Mouse (Mus musculus) liver, embryonic 11.5 days (tissue): ENCODE results near the gene Tbc1d4. TPM values are rescaled to one million over a fixed set of nuclear protein-coding genes. Genes with fewer than 3 reads are reported as not detected.

Experiments
- ATAC-seq: fragments of 200-750 bp; cut with Nextera tagmentation; replicated peaks from 2 replicates; pipeline ENCODE4 v1.8.0; 2017; ENCODE audit warnings: moderate number of reproducible peaks, mild to moderate bottlenecking, moderate TSS enrichment, moderate library complexity; ENCODE audit not compliant: low FRiP score
- DNase-seq: peaks from one replicate; pipeline ENCODE4 v3.0.0-alpha.2; 2017; ENCODE audit warnings: low spot score
- H3K27ac ChIP-seq: fragments of 300-500 bp; sonication (generic); 2 replicates; pipeline ENCODE4 v1.5.1; 2014; ENCODE audit warnings: mild to moderate bottlenecking, low read depth, low read length, control low read depth
- H3K27me3 ChIP-seq: fragments of 300-500 bp; sonication (generic); replicated peaks from 2 replicates; pipeline ENCODE4 v1.6.1; 2014; ENCODE audit warnings: low read length, mixed read lengths; ENCODE audit not compliant: control insufficient read depth, insufficient read depth
- H3K36me3 ChIP-seq: fragments of 300-500 bp; sonication (generic); 2 replicates; pipeline ENCODE4 v1.6.1; 2014; ENCODE audit warnings: mild to moderate bottlenecking, low read length, moderate library complexity, mixed read lengths; ENCODE audit not compliant: control insufficient read depth, insufficient read depth
- H3K4me1 ChIP-seq: fragments of 300-500 bp; sonication (generic); replicated peaks from 2 replicates; pipeline ENCODE4 v1.6.1; 2014; ENCODE audit warnings: low read length, mixed read lengths; ENCODE audit not compliant: control insufficient read depth, insufficient read depth
- H3K4me2 ChIP-seq: fragments of 300-500 bp; sonication (generic); 2 replicates; pipeline ENCODE4 v1.6.1; 2014; ENCODE audit warnings: mild to moderate bottlenecking, control low read depth, moderate library complexity
- H3K4me3 ChIP-seq: fragments of 300-500 bp; sonication (generic); 2 replicates; pipeline ENCODE4 v1.5.1; 2014; ENCODE audit warnings: low read depth, low read length, control low read depth
- H3K9ac ChIP-seq: fragments of 300-500 bp; sonication (generic); 2 replicates; pipeline ENCODE4 v1.6.1; 2014; ENCODE audit warnings: low read depth, low read length, control low read depth
- H3K9me3 ChIP-seq: fragments of 300-500 bp; sonication (generic); 2 replicates; pipeline ENCODE4 v1.6.1; 2016; ENCODE audit warnings: low read length, inconsistent platforms, mixed read lengths; ENCODE audit not compliant: control insufficient read depth
- WGBS: fragments of 180-500 bp; shearing (Covaris S2); extraction: QIAGEN DNeasy Blood & Tissue Kit; methylation state at CpG from one replicate; pipeline ENCODE4 v1.1.7; 2014; 5-methylcytosine and 5-hydroxymethylcytosine counted together
- polyA plus RNA-seq: library from polyadenylated mRNA; unstranded; fragments of >200 nt; fragmentation: Nextera tagmentation; extraction: Ambion mirVana; gene quantifications from 2 replicates; pipeline ENCODE4 v1.2.1, GENCODE M21; 2014

Tbc1d4 gene
- polyA plus RNA-seq, 1 experiment from 2014 or later, result 4.0 TPM

- H3K4me1 ChIP-seq, result no peaks in the 10 kb centered on the region
- H3K36me3 ChIP-seq, result no peaks in the 10 kb centered on the region
- H3K4me2 ChIP-seq, result no peak overlapping the region
- H3K9me3 ChIP-seq, result no peaks in the 10 kb centered on the region
- H3K27ac ChIP-seq, result no peak overlapping the region
- no peak for DNase-seq
- no peak for ATAC-seq
- H3K27me3 ChIP-seq, result no peaks in the 10 kb centered on the region
- WGBS, result 69% methylated on average over 4 of the region's 4 CpGs
- no peak overlapping the region for H3K4me3 ChIP-seq
- no peak overlapping the region for H3K9ac ChIP-seq
Measured at GRCm38 (mm10) chr14:101515271-101515670, 93.7 kb downstream of the Tbc1d4 start.

GRCm38 (mm10) chr14:101514557-101514971, 94.4 kb downstream of the Tbc1d4 start:
- H3K9ac ChIP-seq, result no peak overlapping the region
- no peak overlapping the region for H3K27ac ChIP-seq
- H3K27me3 ChIP-seq, result no peaks in the 10 kb centered on the region
- DNase-seq (no peak), ATAC-seq (no peak)
- no peaks in the 10 kb centered on the region for H3K4me1 ChIP-seq
- no peak overlapping the region for H3K4me2 ChIP-seq
- H3K36me3 ChIP-seq, result no peaks in the 10 kb centered on the region
- no peaks in the 10 kb centered on the region for H3K9me3 ChIP-seq
- 68% methylated on average over 5 of the region's 5 CpGs for WGBS
- no peak overlapping the region for H3K4me3 ChIP-seq

- no peak for DNase-seq
- ATAC-seq, result no peak
- Histone ChIP-seq H3K9ac (no peak overlapping the region), H3K36me3 (no peaks in the 10 kb centered on the region), H3K9me3 (no peaks in the 10 kb centered on the region), H3K4me1 (no peaks in the 10 kb centered on the region), H3K27ac (no peak overlapping the region), H3K4me2 (no peak overlapping the region), H3K27me3 (no peaks in the 10 kb centered on the region), H3K4me3 (no peak overlapping the region)
- 82% methylated on average over 11 of the region's 11 CpGs for WGBS
Measured at GRCm38 (mm10) chr14:101513163-101513562, 95.8 kb downstream of the Tbc1d4 start.

GRCm38 (mm10) chr14:101511410-101511809, 97.6 kb downstream of the Tbc1d4 start:
- Histone ChIP-seq H3K36me3 (no peaks in the 10 kb centered on the region), H3K4me3 (no peak overlapping the region), H3K27me3 (no peaks in the 10 kb centered on the region), H3K27ac (no peak overlapping the region), H3K9ac (no peak overlapping the region), H3K4me2 (no peak overlapping the region), H3K4me1 (no peaks in the 10 kb centered on the region), H3K9me3 (no peaks in the 10 kb centered on the region)
- WGBS, result 63% methylated on average over 8 of the region's 8 CpGs
- no peak for DNase-seq
- ATAC-seq, result no peak

GRCm38 (mm10) chr14:101510540-101511313, 98.3 kb downstream of the Tbc1d4 start:
- Histone ChIP-seq H3K36me3 (no peaks in the 10 kb centered on the region), H3K4me2 (no peak overlapping the region)

GRCm38 (mm10) chr14:101509759-101510158, 99.2 kb downstream of the Tbc1d4 start:
- no peaks in the 10 kb centered on the region for H3K27me3 ChIP-seq
- H3K4me2 ChIP-seq, result no peak overlapping the region
- DNase-seq (no peak), ATAC-seq (no peak)
- H3K9me3 ChIP-seq, result no peaks in the 10 kb centered on the region
- no peak overlapping the region for H3K27ac ChIP-seq
- H3K4me3 ChIP-seq, result no peak overlapping the region
- WGBS, result 85% methylated on average over 7 of the region's 7 CpGs
- H3K9ac ChIP-seq, result no peak overlapping the region
- no peaks in the 10 kb centered on the region for H3K36me3 ChIP-seq
- H3K4me1 ChIP-seq, result no peaks in the 10 kb centered on the region

More at GRCm38 (mm10) chr14:101510540-101511313, 98.3 kb downstream of the Tbc1d4 start:
- ATAC-seq, result no peak
- Histone ChIP-seq H3K27ac (no peak overlapping the region), H3K27me3 (no peaks in the 10 kb centered on the region), H3K4me1 (no peaks in the 10 kb centered on the region), H3K9me3 (no peaks in the 10 kb centered on the region), H3K4me3 (no peak overlapping the region), H3K9ac (no peak overlapping the region)
- DNase-seq, result no peak
- WGBS, result 78% methylated on average over 13 of the region's 13 CpGs

- no peak for DNase-seq
- H3K4me2 ChIP-seq, result no peak overlapping the region
- H3K27me3 ChIP-seq, result no peaks in the 10 kb centered on the region
- no peaks in the 10 kb centered on the region for H3K4me1 ChIP-seq
- H3K36me3 ChIP-seq, result no peaks in the 10 kb centered on the region
- no peak overlapping the region for H3K4me3 ChIP-seq
- ATAC-seq, result no peak
- no peak overlapping the region for H3K9ac ChIP-seq
- H3K9me3 ChIP-seq, result no peaks in the 10 kb centered on the region
- 79% methylated on average over 7 of the region's 7 CpGs for WGBS
- H3K27ac ChIP-seq, result no peak overlapping the region
Measured at GRCm38 (mm10) chr14:101507956-101508355, 101.0 kb downstream of the Tbc1d4 start.

GRCm38 (mm10) chr14:101507146-101507545, 101.8 kb downstream of the Tbc1d4 start:
- WGBS, result 87% methylated on average over 17 of the region's 17 CpGs
- Histone ChIP-seq H3K27ac (no peak overlapping the region), H3K4me2 (no peak overlapping the region), H3K36me3 (no peaks in the 10 kb centered on the region), H3K4me1 (no peaks in the 10 kb centered on the region), H3K9me3 (no peaks in the 10 kb centered on the region), H3K9ac (no peak overlapping the region), H3K4me3 (no peak overlapping the region), H3K27me3 (no peaks in the 10 kb centered on the region)
- ATAC-seq (no peak), DNase-seq (no peak)

- Histone ChIP-seq H3K9me3 (no peaks in the 10 kb centered on the region), H3K4me3 (no peak overlapping the region), H3K9ac (no peak overlapping the region), H3K4me2 (no peak overlapping the region), H3K27ac (no peak overlapping the region), H3K27me3 (no peaks in the 10 kb centered on the region), H3K4me1 (no peaks in the 10 kb centered on the region), H3K36me3 (no peaks in the 10 kb centered on the region)
- ATAC-seq (no peak), DNase-seq (no peak)
Measured at GRCm38 (mm10) chr14:101505805-101506204, 103.2 kb downstream of the Tbc1d4 start.
